Mouse (Mus musculus): ENCODE results near the gene Sp8. TPM values are rescaled to one million over a fixed set of nuclear protein-coding genes. Genes with fewer than 3 reads are reported as not detected.

Sp8 gene
- polyA plus RNA-seq, 1 experiment from 2014 or later = not detected

GRCm38 (mm10) chr12:118854831-118855453 lies 8.8 kb downstream of the Sp8 start:
- H3K27me3 ChIP-seq (replicated peaks; ENCODE audit: control insufficient read depth, insufficient read depth, low read length) = peaks cover 35% of the 10 kb centered on the region
- peaks cover 6% of the 10 kb centered on the region; the same call in 1 of the 2 replicates for H3K4me1 ChIP-seq (ENCODE audit: control insufficient read depth, insufficient read depth, low read length)
- H3K4me3 ChIP-seq (ENCODE audit: low read length) = peak overlapping the region; percentile 46
- no peaks in the 10 kb centered on the region for H3K36me3 ChIP-seq (ENCODE audit: control insufficient read depth, insufficient read depth, low read length)
- H3K27ac ChIP-seq (ENCODE audit: low read length) = no peak overlapping the region
- peak overlapping the region; percentile 62 for H3K4me2 ChIP-seq (ENCODE audit: low read depth, low read length)
- H3K9me3 ChIP-seq (ENCODE audit: control insufficient read depth, low read length) = no peaks in the 10 kb centered on the region
- under 1% methylated on average over 34 of the region's 34 CpGs for WGBS
- peak; percentile 97 for ATAC-seq
- peak overlapping the region; percentile 30; the same call in 1 of the 2 replicates for H3K9ac ChIP-seq (ENCODE audit: low read depth, low read length)

GRCm38 (mm10) chr12:118856151-118856550 lies 10.0 kb downstream of the Sp8 start:
- Histone ChIP-seq H3K4me2 (ENCODE audit: low read depth, low read length) (no peak overlapping the region), H3K36me3 (ENCODE audit: control insufficient read depth, insufficient read depth, low read length) (no peaks in the 10 kb centered on the region), H3K4me1 (ENCODE audit: control insufficient read depth, insufficient read depth, low read length) (peaks cover 6% of the 10 kb centered on the region; the same call in 1 of the 2 replicates), H3K9me3 (ENCODE audit: control insufficient read depth, low read length) (no peaks in the 10 kb centered on the region), H3K27ac (ENCODE audit: low read length) (no peak overlapping the region), H3K9ac (ENCODE audit: low read depth, low read length) (no peak overlapping the region), H3K4me3 (ENCODE audit: low read length) (no peak overlapping the region), H3K27me3 (replicated peaks; ENCODE audit: control insufficient read depth, insufficient read depth, low read length) (peaks cover 32% of the 10 kb centered on the region)
- 5% methylated on average over 7 of the region's 7 CpGs for WGBS
- ATAC-seq = no peak

DNA sequence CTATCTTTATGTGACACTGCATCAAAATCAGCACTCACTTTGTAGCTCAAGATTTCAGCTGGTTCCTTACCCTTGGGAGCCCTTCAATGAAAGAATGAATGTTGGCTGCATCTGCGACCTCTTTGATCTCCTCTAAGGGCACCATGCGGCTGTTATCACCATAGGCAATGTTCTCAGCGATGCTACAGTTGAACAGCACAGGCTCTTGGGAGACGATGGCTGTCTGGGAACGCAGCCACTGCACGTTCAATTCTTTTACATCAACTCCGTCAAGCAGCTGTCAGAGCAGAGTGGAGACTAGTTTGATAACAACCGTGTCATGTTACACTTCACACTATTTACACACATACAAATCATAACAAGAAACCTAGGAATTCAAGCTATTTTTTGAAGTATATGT lies 26.5 kb downstream of the Sp8 start:
- H3K4me2 ChIP-seq (ENCODE audit: low read depth, low read length) = no peak overlapping the region
- H3K4me1 ChIP-seq (ENCODE audit: control insufficient read depth, insufficient read depth, low read length) = no peaks in the 10 kb centered on the region
- WGBS = 80% methylated on average over 8 of the region's 8 CpGs
- no peaks in the 10 kb centered on the region for H3K27me3 ChIP-seq (replicated peaks; ENCODE audit: control insufficient read depth, insufficient read depth, low read length)
- no peak overlapping the region for H3K9ac ChIP-seq (ENCODE audit: low read depth, low read length)
- H3K4me3 ChIP-seq (ENCODE audit: low read length) = no peak overlapping the region
- ATAC-seq = no peak
- no peak overlapping the region for H3K27ac ChIP-seq (ENCODE audit: low read length)
- H3K9me3 ChIP-seq (ENCODE audit: control insufficient read depth, low read length) = no peaks in the 10 kb centered on the region
- no peaks in the 10 kb centered on the region for H3K36me3 ChIP-seq (ENCODE audit: control insufficient read depth, insufficient read depth, low read length)

- no peak overlapping the region for H3K4me2 ChIP-seq (ENCODE audit: low read depth, low read length)
- no peaks in the 10 kb centered on the region for H3K9me3 ChIP-seq (ENCODE audit: control insufficient read depth, low read length)
- no peak overlapping the region for H3K27ac ChIP-seq (ENCODE audit: low read length)
- no peak for ATAC-seq
- H3K4me3 ChIP-seq (ENCODE audit: low read length) = no peak overlapping the region
- no peaks in the 10 kb centered on the region for H3K4me1 ChIP-seq (ENCODE audit: control insufficient read depth, insufficient read depth, low read length)
- H3K36me3 ChIP-seq (ENCODE audit: control insufficient read depth, insufficient read depth, low read length) = no peaks in the 10 kb centered on the region
- no peak overlapping the region for H3K9ac ChIP-seq (ENCODE audit: low read depth, low read length)
- no peaks in the 10 kb centered on the region for H3K27me3 ChIP-seq (replicated peaks; ENCODE audit: control insufficient read depth, insufficient read depth, low read length)
These were observed 36.7 kb downstream of the Sp8 start for GRCm38 (mm10) chr12:118882790-118883189.

- ATAC-seq = no peak
- no peak overlapping the region for H3K9ac ChIP-seq (ENCODE audit: low read depth, low read length)
- no peak overlapping the region for H3K4me2 ChIP-seq (ENCODE audit: low read depth, low read length)
These were observed 41.8 kb downstream of the Sp8 start for GRCm38 (mm10) chr12:118887964-118888363.

More at GRCm38 (mm10) chr12:118887964-118888363, 41.8 kb downstream of the Sp8 start:
- no peaks in the 10 kb centered on the region for H3K4me1 ChIP-seq (ENCODE audit: control insufficient read depth, insufficient read depth, low read length)
- H3K27me3 ChIP-seq (replicated peaks; ENCODE audit: control insufficient read depth, insufficient read depth, low read length) = no peaks in the 10 kb centered on the region
- no peaks in the 10 kb centered on the region for H3K36me3 ChIP-seq (ENCODE audit: control insufficient read depth, insufficient read depth, low read length)
- 45% methylated on average over 2 of the region's 2 CpGs for WGBS
- no peak overlapping the region for H3K4me3 ChIP-seq (ENCODE audit: low read length)
- H3K9me3 ChIP-seq (ENCODE audit: control insufficient read depth, low read length) = no peaks in the 10 kb centered on the region
- no peak overlapping the region for H3K27ac ChIP-seq (ENCODE audit: low read length)

Other genes starting within 250 kb of the Sp8 start
- not detected in 2 replicates for gene Abcb5, start 120.1 kb downstream of the Sp8 start, polyA plus RNA-seq (2015; fragmentation: Nextera tagmentation; extraction: Ambion mirVana)